Mouse (Mus musculus) MEL (cell line): ENCODE data around the gene Palld.

Experiments
- CHD2 ChIP-seq: IDR thresholded peaks from 2 replicates; pipeline ENCODE4 v1.6.1; 2011; ENCODE audit warnings: low read length, improper control_type of control experiment
- CTCF ChIP-seq, 3 experiments: IDR thresholded peaks in 2 of 3; conservative IDR thresholded peaks in 1 of 3; 2 replicates each; pipeline ENCODE4 v1.5.1; 2011 to 2012; ENCODE audit warnings: low read length in 3 of 3, low read depth in 2 of 3, mild to moderate bottlenecking in 2 of 3, improper control_type of control experiment in 1 of 3, inconsistent platforms in 1 of 3, mixed read lengths in 1 of 3, moderate library complexity in 1 of 3; ENCODE audit not compliant: control insufficient read depth in 1 of 3, insufficient read depth in 1 of 3, poor library complexity in 1 of 3, severe bottlenecking in 1 of 3
- ELF1 ChIP-seq: IDR thresholded peaks from 2 replicates; pipeline ENCODE4 v1.6.1; 2014; ENCODE audit warnings: low read depth, mild to moderate bottlenecking, inconsistent platforms, low read length, improper control_type of control experiment, moderate library complexity
- EP300 ChIP-seq, 2 experiments: IDR thresholded peaks; 2 replicates each; pipeline ENCODE4 v1.6.1; 2011; ENCODE audit warnings: improper control_type of control experiment in 2 of 2, low read length in 2 of 2, low read depth in 1 of 2, mild to moderate bottlenecking in 1 of 2
- GATA1 ChIP-seq: IDR thresholded peaks from 2 replicates; pipeline ENCODE4 v1.6.1; 2011; ENCODE audit warnings: low read depth, low read length, improper control_type of control experiment
- KAT2A ChIP-seq: conservative IDR thresholded peaks from 2 replicates; pipeline ENCODE4 v1.6.1; 2012; ENCODE audit warnings: low read depth, low read length, improper control_type of control experiment, inconsistent platforms
- NRF1 ChIP-seq: IDR thresholded peaks from 2 replicates; pipeline ENCODE4 v1.6.1; 2014; ENCODE audit warnings: low read depth, mild to moderate bottlenecking, inconsistent platforms, low read length, improper control_type of control experiment, moderate library complexity; ENCODE audit not compliant: poor library complexity, insufficient read depth, severe bottlenecking
- POLR2A ChIP-seq, 2 experiments: IDR thresholded peaks; 2 replicates each; pipeline ENCODE4 v1.6.1; 2011 to 2012; ENCODE audit warnings: low read length in 2 of 2, mild to moderate bottlenecking in 2 of 2, control low read depth in 1 of 2, improper control_type of control experiment in 1 of 2, low read depth in 1 of 2, moderate library complexity in 1 of 2; ENCODE audit not compliant: control insufficient read depth in 1 of 2, insufficient read depth in 1 of 2, poor library complexity in 1 of 2
- USF1 ChIP-seq: IDR thresholded peaks from 2 replicates; pipeline ENCODE4 v1.6.1; 2014; ENCODE audit warnings: low read depth, mild to moderate bottlenecking, inconsistent platforms, low read length, improper control_type of control experiment, moderate library complexity
- ZC3H11A ChIP-seq: IDR thresholded peaks from 2 replicates; pipeline ENCODE4 v1.6.1; 2012; ENCODE audit warnings: low read depth, mild to moderate bottlenecking, inconsistent platforms, low read length, improper control_type of control experiment

GRCm38 (mm10) chr8:61610546-61610945 is 291.9 kb downstream of the Palld start:
- TF ChIP-seq CTCF (IDR thresholded peaks at IDR 0.05 in 2 of 3, conservative IDR thresholded peaks at IDR 0.05 in 1 of 3; ENCODE audit: control insufficient read depth in 1 of 3, insufficient read depth in 1 of 3, low read depth in 2 of 3, low read length in 3 of 3, poor library complexity in 1 of 3, severe bottlenecking in 1 of 3), result no peak
- no peak for TF ChIP-seq USF1
- TF ChIP-seq ELF1, result no peak
- TF ChIP-seq CHD2, result no peak
- TF ChIP-seq ZC3H11A, result no peak
- no peak for TF ChIP-seq NRF1
- no peak for TF ChIP-seq POLR2A (IDR thresholded peaks at IDR 0.05; ENCODE audit: control insufficient read depth in 1 of 2, insufficient read depth in 1 of 2, low read depth in 1 of 2, low read length in 2 of 2, poor library complexity in 1 of 2)
- no peak for TF ChIP-seq KAT2A
- TF ChIP-seq GATA1, result no peak
- TF ChIP-seq EP300 (IDR thresholded peaks at IDR 0.05; ENCODE audit: low read depth in 1 of 2, low read length in 2 of 2), result no peak
